Comparison of ENCODE assay signal across 8 mouse cellular contexts in the genomic region with DNA sequence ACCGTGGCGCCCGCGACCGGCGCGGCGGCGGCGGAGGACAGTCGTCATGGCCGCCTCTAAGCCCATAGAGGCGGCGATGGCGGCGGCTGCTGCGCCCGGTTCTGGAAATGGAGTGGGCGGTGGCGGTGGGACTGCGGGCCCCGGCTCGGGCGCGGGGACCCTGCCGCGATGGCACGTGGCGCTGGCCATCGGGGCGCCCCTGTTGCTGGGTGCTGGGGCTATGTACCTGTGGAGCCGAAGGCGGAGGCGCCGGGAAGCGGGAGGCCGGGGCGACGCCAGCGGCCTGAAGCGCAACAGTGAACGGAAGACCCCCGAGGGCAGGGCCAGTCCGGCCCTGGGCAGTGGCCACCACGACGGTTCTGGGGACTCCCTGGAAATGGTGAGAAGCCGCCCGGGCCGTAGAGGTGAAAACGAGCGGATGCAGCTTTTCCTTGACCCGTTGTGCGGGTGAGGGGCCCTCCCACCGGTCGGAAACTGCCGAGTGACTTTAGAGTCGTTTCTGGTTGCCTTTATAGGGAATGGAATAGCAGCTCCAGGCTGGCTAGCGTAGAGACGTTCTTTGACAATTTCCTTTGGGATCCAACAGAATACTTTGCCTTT. TPM values are rescaled to one million over a fixed set of nuclear protein-coding genes. Genes with fewer than 3 reads are reported as not detected.
A peak's percentile ranks its signal among the peaks of the same experiment; 100 is the strongest.
DNase-seq lines count a peak whose midpoint lies in the region; ATAC-seq and TF ChIP-seq lines count a peak whose summit lies in the region.

No protein-coding gene starts in this region.

- peak overlapping the region; percentile 75 for H3ac ChIP-seq in myocyte (ENCODE audit: control insufficient read depth, insufficient read length)

- peaks cover 53% of the 10 kb centered on the region for H3K79me2 ChIP-seq in myocyte (ENCODE audit: control insufficient read depth, insufficient read depth)

- no peak for TF ChIP-seq CTCF in G1E (IDR thresholded peaks at IDR 0.05; ENCODE audit: low read depth, low read length)

- H3K36me3 ChIP-seq in kidney, embryonic 15.5 days, result no peaks in the 10 kb centered on the region
- H3K36me3 ChIP-seq in G1E (replicated peaks) (peaks cover 15% of the 10 kb centered on the region), myocyte (ENCODE audit: control insufficient read depth, insufficient read depth) (no peaks in the 10 kb centered on the region)
- H3K36me3 ChIP-seq in embryonic facial prominence, embryonic 11.5 days (replicated peaks; ENCODE audit: control insufficient read depth, insufficient read depth, low read depth, low read length), result no peaks in the 10 kb centered on the region
- no peaks in the 10 kb centered on the region for H3K36me3 ChIP-seq in intestine, embryonic 15.5 days

- ATAC-seq in kidney, embryonic 15.5 days (replicated peaks; ENCODE audit: low FRiP score), result peak; percentile 57; the same call in 1 of the 2 replicates
- ATAC-seq in G1E (ENCODE audit: extremely low read depth, insufficient number of reproducible peaks, low FRiP score, poor library complexity, severe bottlenecking), result no peak
- peak; percentile 38; the same call in 1 of the 2 replicates for ATAC-seq in embryonic facial prominence, embryonic 11.5 days (replicated peaks; ENCODE audit: insufficient number of reproducible peaks, low FRiP score, low TSS enrichment, low read depth)
- ATAC-seq in intestine, embryonic 15.5 days, result peak; percentile 46

- no peaks in the 10 kb centered on the region for H3K9me3 ChIP-seq in kidney, embryonic 15.5 days (replicated peaks)
- no peaks in the 10 kb centered on the region for H3K9me3 ChIP-seq in G1E (replicated peaks)
- H3K9me3 ChIP-seq in embryonic facial prominence, embryonic 11.5 days (replicated peaks; ENCODE audit: control insufficient read depth, low read length), result no peaks in the 10 kb centered on the region
- H3K9me3 ChIP-seq in intestine, embryonic 15.5 days, result no peaks in the 10 kb centered on the region

- H3K4me2 ChIP-seq in kidney, embryonic 15.5 days, result peak overlapping the region; percentile 72
- peak overlapping the region; percentile 65 for H3K4me2 ChIP-seq in embryonic facial prominence, embryonic 11.5 days (ENCODE audit: low read depth, low read length)
- peak overlapping the region; percentile 52 for H3K4me2 ChIP-seq in intestine, embryonic 15.5 days (replicated peaks)
- peak overlapping the region; percentile 95 for H3K4me2 ChIP-seq in myocyte (ENCODE audit: low read depth)

- H3K4me1 ChIP-seq in kidney, embryonic 15.5 days, result peaks cover 15% of the 10 kb centered on the region
- H3K4me1 ChIP-seq in G1E (ENCODE audit: insufficient read depth, low read depth, low read length), result peaks cover 30% of the 10 kb centered on the region
- no peaks in the 10 kb centered on the region for H3K4me1 ChIP-seq in embryonic facial prominence, embryonic 11.5 days (ENCODE audit: control insufficient read depth, insufficient read depth, low read length)
- peaks cover 13% of the 10 kb centered on the region; the same call in 1 of the 2 replicates for H3K4me1 ChIP-seq in intestine, embryonic 15.5 days (replicated peaks)

- H3K4me3 ChIP-seq in kidney, embryonic 15.5 days (replicated peaks), result peak overlapping the region; percentile 100
- H3K4me3 ChIP-seq in G1E (ENCODE audit: low read depth, low read length) (peak overlapping the region; percentile 76), myocyte (peak overlapping the region; percentile 79)
- H3K4me3 ChIP-seq in embryonic facial prominence, embryonic 11.5 days (ENCODE audit: low read depth, low read length), result peak overlapping the region; percentile 99
- peak overlapping the region; percentile 98 for H3K4me3 ChIP-seq in intestine, embryonic 15.5 days (replicated peaks)

- under 1% methylated on average over 59 of the region's 59 CpGs for WGBS in kidney, embryonic 15.5 days
- under 1% methylated on average over 58 of the region's 59 CpGs for WGBS in embryonic facial prominence, embryonic 11.5 days
- WGBS in intestine, embryonic 15.5 days, result under 1% methylated on average over 59 of the region's 59 CpGs

- no peak for DNase-seq in kidney, postnatal 25 days
- peak; percentile 4 for DNase-seq in G1E (ENCODE audit: low spot score)
- DNase-seq in embryonic facial prominence, embryonic 11.5 days (ENCODE audit: low spot score), result peak; percentile 27
- no peak for DNase-seq in cerebellum, adult 11-12 months
- DNase-seq in spleen, postnatal 10 days (ENCODE audit: low spot score in 2 of 2), result no peak

- peak overlapping the region; percentile 98 for H3K9ac ChIP-seq in kidney, embryonic 15.5 days
- peak overlapping the region; percentile 94 for H3K9ac ChIP-seq in embryonic facial prominence, embryonic 11.5 days (replicated peaks; ENCODE audit: low read length)
- peak overlapping the region; percentile 99 for H3K9ac ChIP-seq in intestine, embryonic 15.5 days

- no peak for TF ChIP-seq POLR2A in myocyte (IDR thresholded peaks at IDR 0.05; ENCODE audit: insufficient read length, low read depth)

- 0 out of 2 replicates have a peak, but pooled peaks cover 2% of the 10 kb centered on the region for H3K27me3 ChIP-seq in kidney, embryonic 15.5 days
- H3K27me3 ChIP-seq in G1E (ENCODE audit: insufficient read depth, low read length), result 0 out of 2 replicates have a peak, but pooled peaks cover 3% of the 10 kb centered on the region
- H3K27me3 ChIP-seq in embryonic facial prominence, embryonic 11.5 days (ENCODE audit: control insufficient read depth, insufficient read depth, low read length), result no peaks in the 10 kb centered on the region
- no peaks in the 10 kb centered on the region for H3K27me3 ChIP-seq in intestine, embryonic 15.5 days (replicated peaks)
- H3K27me3 ChIP-seq in myocyte (ENCODE audit: control insufficient read depth, insufficient read depth, insufficient read length), result peaks cover 9% of the 10 kb centered on the region

- peak overlapping the region; percentile 94 for H3K27ac ChIP-seq in kidney, embryonic 15.5 days
- H3K27ac ChIP-seq in embryonic facial prominence, embryonic 11.5 days (replicated peaks; ENCODE audit: low read depth, low read length), result peak overlapping the region; percentile 85
- H3K27ac ChIP-seq in intestine, embryonic 15.5 days, result peak overlapping the region; percentile 97

TF ChIP-seq in myocyte, 11 proteins besides CTCF, POLR2A, EP300 and RAD21:
- TF ChIP-seq CEBPB (IDR thresholded peaks at IDR 0.05; ENCODE audit: insufficient read depth, poor library complexity, severe bottlenecking) (no peak), E2F4 (IDR thresholded peaks at IDR 0.05; ENCODE audit: insufficient read depth) (no peak), SRF (IDR thresholded peaks at IDR 0.05; ENCODE audit: control insufficient read depth, insufficient read length, low read depth) (no peak), REST (IDR thresholded peaks at IDR 0.05; ENCODE audit: insufficient read depth, insufficient read length) (no peak), USF1 (IDR thresholded peaks at IDR 0.05; ENCODE audit: low read depth) (no peak), TCF3 (IDR thresholded peaks at IDR 0.05; ENCODE audit: insufficient read length, low read depth) (no peak), POLR2AphosphoS2 (IDR thresholded peaks at IDR 0.05; ENCODE audit: insufficient read length, low read depth) (no peak), MYOD1 (IDR thresholded peaks at IDR 0.05; ENCODE audit: control insufficient read depth in 1 of 3, insufficient read length in 2 of 3, low read depth in 2 of 3) (no peak), MYOG (IDR thresholded peaks at IDR 0.05; ENCODE audit: control insufficient read depth in 1 of 3, insufficient read depth in 1 of 3, insufficient read length in 2 of 3, low read depth in 2 of 3) (no peak), TCF12 (IDR thresholded peaks at IDR 0.05; ENCODE audit: insufficient read depth, poor library complexity, severe bottlenecking) (no peak), MAX (IDR thresholded peaks at IDR 0.05; ENCODE audit: low read depth) (no peak)

RNA-seq across cellular contexts. Expression of gene Tomm70a, which starts 0.4 kb away (rescaled TPM):
- 43.6 and 45.7 TPM in 2 replicates for polyA plus RNA-seq in kidney, embryonic 15.5 days (2015; fragmentation: Nextera tagmentation; extraction: Ambion mirVana)
- total RNA-seq in G1E (2014; fragmentation: Nextera tagmentation), result 147 and 167 TPM in 2 replicates
- total RNA-seq in G1E (2017), result 78.4 and 91.1 TPM in 2 replicates
- 66.0 and 85.7 TPM in 2 replicates for polyA plus RNA-seq in G1E (2012)
- 68.5 and 75.5 TPM in 2 replicates for polyA plus RNA-seq in embryonic facial prominence, embryonic 11.5 days (2014; fragmentation: Nextera tagmentation; extraction: Ambion mirVana)
- polyA plus RNA-seq in intestine, embryonic 15.5 days (2015; fragmentation: Nextera tagmentation; extraction: Ambion mirVana), result 50.1 and 55.8 TPM in 2 replicates
- 20.6 TPM for polyA plus RNA-seq in myocyte (2012; fragmentation: generic; extraction: Trizol)

RNA-seq across cellular contexts. Expression of gene Nit2, which starts 45.2 kb away (rescaled TPM):
- 100 and 104 TPM in 2 replicates for polyA plus RNA-seq in kidney, embryonic 15.5 days (2015; fragmentation: Nextera tagmentation; extraction: Ambion mirVana)
- 33.2 and 41.0 TPM in 2 replicates for total RNA-seq in G1E (2014; fragmentation: Nextera tagmentation)
- total RNA-seq in G1E (2017), result 38.6 and 39.6 TPM in 2 replicates
- 1.9 and 6.1 TPM in 2 replicates for polyA plus RNA-seq in G1E (2012)
- 66.3 and 71.0 TPM in 2 replicates for polyA plus RNA-seq in embryonic facial prominence, embryonic 11.5 days (2014; fragmentation: Nextera tagmentation; extraction: Ambion mirVana)
- 74.7 and 81.2 TPM in 2 replicates for polyA plus RNA-seq in intestine, embryonic 15.5 days (2015; fragmentation: Nextera tagmentation; extraction: Ambion mirVana)
- 22.4 TPM for polyA plus RNA-seq in myocyte (2012; fragmentation: generic; extraction: Trizol)

RNA-seq across cellular contexts. Expression of gene Tmem45a2, which starts 50.7 kb away (rescaled TPM):
- 0.17 TPM in 1 of 2 replicates, not detected in the other for polyA plus RNA-seq in kidney, embryonic 15.5 days (2015; fragmentation: Nextera tagmentation; extraction: Ambion mirVana)
- total RNA-seq in G1E (2014; fragmentation: Nextera tagmentation) (not detected in 2 replicates), G1E (2017) (0.16 TPM in 1 of 2 replicates, not detected in the other)
- polyA plus RNA-seq in G1E (2012) (not detected in 2 replicates), myocyte (2012; fragmentation: generic; extraction: Trizol) (not detected)
- 0.14 TPM in 1 of 2 replicates, not detected in the other for polyA plus RNA-seq in embryonic facial prominence, embryonic 11.5 days (2014; fragmentation: Nextera tagmentation; extraction: Ambion mirVana)
- 0.11 TPM in 1 of 2 replicates, not detected in the other for polyA plus RNA-seq in intestine, embryonic 15.5 days (2015; fragmentation: Nextera tagmentation; extraction: Ambion mirVana)

Comparison
In these comparisons a context has a peak if more than half of its experiments do, and no peak if none do; other contexts are left out.
1. DNase-seq: peak in G1E (single experiment) and embryonic facial prominence, embryonic 11.5 days (single experiment); none in kidney, postnatal 25 days (0 of 2), cerebellum, adult 11-12 months (single experiment) and spleen, postnatal 10 days (0 of 2).
2. Peak in every context shown above with its lines, with median percentiles within 50 percentile points of each other: H3K27ac ChIP-seq, H3K4me2 ChIP-seq, H3K4me3 ChIP-seq and H3K9ac ChIP-seq.